Mouse (Mus musculus) mouse embryonic stem cell (cell line): ENCODE results near the gene Rab6a.

Source experiments
- in situ Hi-C, 2 experiments: fragments of 300-500 bp; cut with MboI; formaldehyde crosslinking; loops; 1 replicate in 1 of 2; 3 replicates in 1 of 2; pipeline ENCODE4 v1.14.3; 2019 to 2020; ENCODE audit warnings: low sequenced_read_pairs in 2 of 2, low pct_unique_long_range_greater_than_20kb in 1 of 2, mixed read lengths in 1 of 2; ENCODE audit not compliant: unreplicated experiment in 1 of 2

The Rab6a gene

GRCm38 (mm10) chr7:100673452-100673851 is 66.2 kb downstream of the Rab6a start:
- in situ Hi-C loops: no loop called here

GRCm38 (mm10) chr7:100674941-100675340 is 67.7 kb downstream of the Rab6a start:
- in situ Hi-C loops: no loop called here

GRCm38 (mm10) chr7:100678052-100678451 is 70.8 kb downstream of the Rab6a start:
- in situ Hi-C loops: no loop called here

- in situ Hi-C loops: no loop called here
Observed at GRCm38 (mm10) chr7:100678948-100679880, 72.0 kb downstream of the Rab6a start.

- in situ Hi-C loops: no loop called here
Observed at GRCm38 (mm10) chr7:100681132-100681531, 73.9 kb downstream of the Rab6a start.

GRCm38 (mm10) chr7:100683241-100683640 is 76.0 kb downstream of the Rab6a start:
- in situ Hi-C loops: no loop called here

GRCm38 (mm10) chr7:100684081-100684480 is 76.9 kb downstream of the Rab6a start:
- in situ Hi-C loops: no loop called here

GRCm38 (mm10) chr7:100684538-100684937 is 77.3 kb downstream of the Rab6a start:
- in situ Hi-C loops: no loop called here

- in situ Hi-C loops: no loop called here
Observed at GRCm38 (mm10) chr7:100685061-100686030, 78.1 kb downstream of the Rab6a start.

- in situ Hi-C loops: no loop called here
Observed at GRCm38 (mm10) chr7:100688471-100688870, 81.3 kb downstream of the Rab6a start.
